Mouse (Mus musculus): ENCODE measurements around the gene Runx1.

DNA sequence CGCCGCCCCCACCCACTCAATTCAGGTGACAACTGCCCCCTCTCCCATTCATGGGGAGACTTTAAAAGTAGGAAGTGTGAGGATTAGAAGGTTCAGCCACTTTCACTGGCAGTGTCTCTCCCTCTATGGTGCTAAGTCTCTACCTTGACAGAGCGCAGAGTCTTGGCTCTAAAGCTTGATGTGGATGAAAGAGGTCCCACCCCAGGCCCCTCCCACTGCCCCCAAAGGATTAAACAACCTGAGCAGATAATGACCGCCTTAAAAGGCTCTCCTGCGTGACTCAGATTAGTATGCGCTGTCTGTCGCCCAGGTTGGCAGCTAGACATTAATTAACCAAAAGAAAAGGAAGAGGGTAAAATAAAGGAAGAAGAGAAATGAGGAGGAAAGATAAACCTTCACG is 215.5 kb downstream of the Runx1 start:
- TF ChIP-seq CTCF (IDR thresholded peaks at IDR 0.05; ENCODE audit: insufficient read depth, low read length) (no peak), POLR2A (IDR thresholded peaks at IDR 0.05; ENCODE audit: borderline replicate concordance, extremely low read depth, low read depth, low read length) (no peak)

All from lung, adult 2 months (tissue).